Mouse (Mus musculus) cerebellum, adult 2 months (tissue): ENCODE measurements around the gene Haus4. TPM values are rescaled to one million over a fixed set of nuclear protein-coding genes. Genes with fewer than 3 reads are reported as not detected.
A peak's percentile ranks its signal among the peaks of the same experiment; 100 is the strongest.

ENCODE experiments used
- DNase-seq, 2 experiments: peaks; one replicate each; pipeline ENCODE4 v3.0.0; 2021
- H3K27ac ChIP-seq: fragments of 200-500 bp; 2 replicates; pipeline ENCODE4 v1.5.1; 2012; ENCODE audit warnings: low read length, control low read depth, inconsistent platforms; ENCODE audit not compliant: insufficient read depth
- H3K27me3 ChIP-seq: fragments of 200-500 bp; 2 replicates; pipeline ENCODE4 v1.6.1; 2012; ENCODE audit warnings: inconsistent platforms, mild to moderate bottlenecking, low read length, moderate library complexity; ENCODE audit not compliant: control insufficient read depth, insufficient read depth
- H3K4me1 ChIP-seq: fragments of 200-500 bp; 2 replicates; pipeline ENCODE4 v1.6.1; 2011; ENCODE audit warnings: low read length; ENCODE audit not compliant: control insufficient read depth, insufficient read depth
- H3K4me3 ChIP-seq: fragments of 200-500 bp; replicated peaks from 2 replicates; pipeline ENCODE3; 2011; ENCODE audit warnings: mild to moderate bottlenecking, low read depth, low read length, control low read depth; ENCODE audit not compliant: insufficient read depth
- CTCF ChIP-seq: fragments of 200-500 bp; IDR thresholded peaks from 2 replicates; pipeline ENCODE4 v1.5.1; 2011; ENCODE audit warnings: low read depth, mild to moderate bottlenecking, control low read depth, low read length, moderate library complexity, borderline replicate concordance; ENCODE audit not compliant: insufficient read depth
- POLR2A ChIP-seq: fragments of 200-500 bp; IDR thresholded peaks from 2 replicates; pipeline ENCODE4 v1.6.1; 2011; ENCODE audit warnings: low read length, control low read depth, borderline replicate concordance; ENCODE audit not compliant: insufficient read depth
- WGBS: fragments of 180-500 bp; shearing (Covaris S2); methylation state at CpG from one replicate; pipeline ENCODE4 v1.1.7; 2018; 5-methylcytosine and 5-hydroxymethylcytosine counted together
- polyA plus RNA-seq: library from polyadenylated mRNA; depleted of rRNA; stranded (reverse); fragments of >200 nt; gene quantifications from 2 replicates; pipeline ENCODE4 v1.2.3, GENCODE M21; 2012; rRNA removed

Gene Haus4
- 9.5 and 9.9 TPM in 2 replicates for polyA plus RNA-seq

GRCm38 (mm10) chr14:54553975-54554769 is at the start of gene Haus4:
Haus4 (minus strand) TSS chr14:54554616.
- DNase-seq: peak; percentile 70 to 75
- under 1% methylated on average over 76 of the region's 76 CpGs for WGBS
- Histone ChIP-seq H3K4me3 (peak within 1 kb of the TSS; percentile 62), H3K27ac (0 out of 2 replicates have a peak within 1 kb of the TSS, but pooled peaks have one; percentile 6), H3K27me3 (no peaks in the 10 kb centered on the region), H3K4me1 (no peaks in the 10 kb centered on the region)
- TF ChIP-seq CTCF: peak; percentile 51; the same call in 1 of the 2 replicates
- TF ChIP-seq POLR2A: peak; percentile 26; the same call in 1 of the 2 replicates

DNA sequence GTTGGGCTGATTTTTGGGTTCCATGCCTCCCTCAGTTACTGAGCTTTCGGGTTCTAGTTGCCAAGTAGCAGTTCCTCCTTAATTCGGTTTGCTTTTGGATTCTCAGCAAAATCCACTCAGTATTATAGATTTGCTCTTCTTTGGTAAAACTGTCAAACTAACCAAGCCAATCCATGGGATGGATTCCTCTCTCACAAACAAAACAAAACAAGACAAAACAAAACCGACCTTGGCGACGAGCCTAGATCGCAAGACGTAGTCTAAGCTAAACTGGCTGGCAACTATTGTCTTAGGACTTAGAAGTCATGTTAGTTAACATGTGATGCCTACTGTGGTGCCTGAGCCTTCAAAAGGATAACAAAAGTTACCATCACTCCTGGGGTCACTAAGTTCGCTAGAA is 49.3 kb upstream of the Haus4 start:
- peak overlapping the region; percentile 93 for H3K27ac ChIP-seq
- no peak for DNase-seq
- peak overlapping the region; percentile 61 for H3K4me3 ChIP-seq
- no peaks in the 10 kb centered on the region for H3K27me3 ChIP-seq
- 71% methylated on average over 8 of the region's 8 CpGs for WGBS
- TF ChIP-seq POLR2A: no peak
- TF ChIP-seq CTCF: no peak
- H3K4me1 ChIP-seq: 0 out of 2 replicates have a peak, but pooled peaks cover 4% of the 10 kb centered on the region

DNA sequence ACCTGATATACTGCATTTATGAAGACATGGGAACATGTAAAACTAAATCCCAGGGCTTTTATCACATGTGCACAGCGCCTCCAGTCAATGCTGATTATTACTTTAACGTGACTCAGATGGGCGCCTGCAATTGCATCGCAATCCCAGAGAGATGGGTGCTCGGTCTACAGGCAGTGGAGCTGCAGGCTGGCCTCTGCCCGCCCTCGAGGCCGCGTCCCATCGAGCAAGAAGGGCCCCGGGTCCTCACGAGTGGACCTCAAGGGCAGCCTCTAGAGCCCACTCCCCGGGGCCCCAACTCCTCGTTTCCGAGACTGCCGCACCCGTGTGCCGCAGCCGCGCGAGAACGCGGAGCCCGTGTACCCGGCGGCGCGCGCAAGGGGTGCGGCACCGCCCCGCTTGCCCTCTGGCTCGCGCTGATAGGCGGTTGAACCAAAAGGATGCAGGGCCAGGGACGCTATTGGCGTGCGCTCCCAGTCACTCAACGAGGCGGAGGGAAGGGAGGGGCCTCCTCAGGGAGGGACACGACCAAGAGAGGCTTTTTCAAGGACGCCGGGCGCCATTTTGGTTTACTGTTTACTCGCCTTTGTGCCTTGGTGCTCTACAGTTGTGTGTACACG is 48.7 kb upstream of the Haus4 start:
- Histone ChIP-seq H3K4me3 (peak overlapping the region; percentile 71), H3K27me3 (no peaks in the 10 kb centered on the region), H3K4me1 (0 out of 2 replicates have a peak, but pooled peaks cover 4% of the 10 kb centered on the region), H3K27ac (peak overlapping the region; percentile 95)
- under 1% methylated on average over 46 of the region's 46 CpGs for WGBS
- no peak for TF ChIP-seq CTCF
- TF ChIP-seq POLR2A: peak; percentile 92
- peak; percentile 96 to 98 for DNase-seq

- H3K27me3 ChIP-seq: no peaks in the 10 kb centered on the region
- H3K27ac ChIP-seq: no peak overlapping the region
- 28% methylated on average over 4 of the region's 4 CpGs for WGBS
These were observed 48.2 kb upstream of the Haus4 start for GRCm38 (mm10) chr14:54602613-54603012.

GRCm38 (mm10) chr14:54601601-54602000 is 47.2 kb upstream of the Haus4 start:
- H3K27me3 ChIP-seq: no peaks in the 10 kb centered on the region
- H3K27ac ChIP-seq: no peak overlapping the region
- TF ChIP-seq POLR2A (no peak), CTCF (no peak)
- 0 out of 2 replicates have a peak, but pooled peaks cover 4% of the 10 kb centered on the region for H3K4me1 ChIP-seq
- WGBS: 89% methylated on average over 2 of the region's 2 CpGs
- DNase-seq: no peak
- no peak overlapping the region for H3K4me3 ChIP-seq

More at GRCm38 (mm10) chr14:54602613-54603012, 48.2 kb upstream of the Haus4 start:
- Histone ChIP-seq H3K4me3 (peak overlapping the region; percentile 71), H3K4me1 (0 out of 2 replicates have a peak, but pooled peaks cover 4% of the 10 kb centered on the region)
- no peak for TF ChIP-seq POLR2A
- TF ChIP-seq CTCF: no peak
- DNase-seq: peak in 1 of 2 experiments; percentile 47

- H3K4me1 ChIP-seq: no peaks in the 10 kb centered on the region; the same call in 1 of the 2 replicates
- no peak overlapping the region for H3K4me3 ChIP-seq
- TF ChIP-seq POLR2A (no peak), CTCF (peak; percentile 52; the same call in 1 of the 2 replicates)
- 82% methylated on average over 7 of the region's 7 CpGs for WGBS
- H3K27me3 ChIP-seq: no peaks in the 10 kb centered on the region
- no peak overlapping the region for H3K27ac ChIP-seq
- DNase-seq: no peak
These were observed 42.7 kb upstream of the Haus4 start for GRCm38 (mm10) chr14:54597084-54597483.

DNA sequence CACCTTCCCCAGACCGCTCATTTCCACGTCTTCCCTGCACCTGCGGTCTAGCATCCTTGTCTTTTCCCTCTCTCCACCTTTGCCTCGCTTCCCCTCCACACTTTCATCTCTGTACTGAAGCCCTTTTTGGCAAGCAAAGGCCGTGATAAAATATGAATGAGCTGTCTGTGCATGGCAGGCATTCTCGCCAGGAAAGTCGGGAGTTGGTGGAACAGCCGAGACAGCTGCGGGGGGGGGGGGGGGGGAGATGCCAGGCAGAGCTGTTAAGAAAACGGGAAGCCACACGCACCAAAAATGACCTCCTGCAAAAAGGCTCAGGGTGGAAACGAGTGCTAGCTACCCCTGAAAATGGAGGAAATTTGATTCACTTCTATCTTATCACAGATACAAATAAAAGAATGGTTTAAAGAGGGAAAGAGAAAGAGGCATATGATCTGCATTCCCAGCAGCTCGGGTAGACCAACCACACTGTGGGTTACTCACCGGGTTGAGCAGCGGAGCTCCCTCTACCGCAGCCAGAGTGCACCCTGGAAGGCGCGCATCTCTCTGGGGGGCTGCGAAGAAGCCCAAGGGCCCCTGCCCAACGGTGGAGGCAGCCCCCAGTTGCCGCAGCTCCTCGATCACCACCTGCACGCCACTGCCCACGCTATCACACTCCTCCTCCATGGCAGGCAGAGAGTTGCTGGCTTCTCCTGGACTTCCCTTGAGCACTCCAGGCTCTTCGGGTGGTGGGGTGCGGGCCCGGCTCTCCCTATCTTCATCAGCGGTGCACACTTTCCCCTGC is 40.4 kb upstream of the Haus4 start:
- no peak overlapping the region for H3K4me3 ChIP-seq
- no peak overlapping the region for H3K27ac ChIP-seq
- DNase-seq: no peak
- TF ChIP-seq CTCF (no peak), POLR2A (no peak)
- 58% methylated on average over 28 of the region's 28 CpGs for WGBS
- H3K27me3 ChIP-seq: no peaks in the 10 kb centered on the region
- no peaks in the 10 kb centered on the region; the same call in 1 of the 2 replicates for H3K4me1 ChIP-seq
